Mouse (Mus musculus) limb, embryonic 14.5 days (tissue): ENCODE measurements around the gene Cherp. TPM values are rescaled to one million over a fixed set of nuclear protein-coding genes. Genes with fewer than 3 reads are reported as not detected.

Source experiments
- ATAC-seq: fragments of 200-750 bp; cut with Nextera tagmentation; 2 replicates; pipeline ENCODE4 v1.8.0; 2017; ENCODE audit warnings: low read depth, moderate number of reproducible peaks, moderate TSS enrichment; ENCODE audit not compliant: low FRiP score
- DNase-seq: peaks from one replicate; pipeline ENCODE4 v3.0.0-alpha.2; 2015; ENCODE audit warnings: low spot score
- H3K27ac ChIP-seq: fragments of 300-500 bp; sonication (generic); replicated peaks from 2 replicates; pipeline ENCODE4 v1.5.1; 2014; ENCODE audit warnings: low read depth, mild to moderate bottlenecking, low read length, moderate library complexity, mixed read lengths
- H3K27me3 ChIP-seq: fragments of 300-500 bp; sonication (generic); 2 replicates; pipeline ENCODE4 v1.6.1; 2014; ENCODE audit warnings: low read length, mixed read lengths; ENCODE audit not compliant: control insufficient read depth, insufficient read depth
- H3K36me3 ChIP-seq: fragments of 300-500 bp; sonication (generic); 2 replicates; pipeline ENCODE4 v1.6.1; 2014; ENCODE audit warnings: mild to moderate bottlenecking, low read length, moderate library complexity, mixed read lengths; ENCODE audit not compliant: control insufficient read depth, insufficient read depth
- H3K4me1 ChIP-seq: fragments of 300-500 bp; sonication (generic); 2 replicates; pipeline ENCODE4 v1.6.1; 2014; ENCODE audit warnings: antibody characterized with exemption, low read length, mixed read lengths; ENCODE audit not compliant: control insufficient read depth, insufficient read depth
- H3K4me2 ChIP-seq: fragments of 300-500 bp; sonication (generic); replicated peaks from 2 replicates; pipeline ENCODE4 v1.6.1; 2014; ENCODE audit warnings: low read depth, mild to moderate bottlenecking, low read length, moderate library complexity; ENCODE audit not compliant: severe bottlenecking
- H3K4me3 ChIP-seq: fragments of 300-500 bp; sonication (generic); replicated peaks from 2 replicates; pipeline ENCODE4 v1.5.1; 2014; ENCODE audit warnings: low read length
- H3K9ac ChIP-seq: fragments of 300-500 bp; sonication (generic); 2 replicates; pipeline ENCODE4 v1.6.1; 2014; ENCODE audit warnings: mild to moderate bottlenecking, low read depth, low read length, moderate library complexity; ENCODE audit not compliant: severe bottlenecking
- H3K9me3 ChIP-seq: fragments of 300-500 bp; sonication (generic); 2 replicates; pipeline ENCODE4 v1.6.1; 2016; ENCODE audit warnings: low read length; ENCODE audit not compliant: control insufficient read depth
- POLR2A ChIP-seq: fragments of 200-500 bp; IDR thresholded peaks from 2 replicates; pipeline ENCODE4 v1.8.0; 2012; ENCODE audit warnings: inconsistent platforms, mild to moderate bottlenecking, moderate library complexity, borderline replicate concordance; ENCODE audit not compliant: insufficient read depth, insufficient read length; ENCODE audit errors: extremely low read depth
- whole genome bisulfite sequencing: fragments of 180-500 bp; shearing (Covaris S2); extraction: QIAGEN DNeasy Blood & Tissue Kit; methylation state at CpG from one replicate; pipeline ENCODE4 v1.1.7; 2014; 5-methylcytosine and 5-hydroxymethylcytosine counted together
- polyA plus RNA-seq, 2 experiments: library from polyadenylated mRNA; depleted of rRNA in 1 of 2; stranded (reverse) in 1 of 2; unstranded in 1 of 2; fragments of >200 nt; fragmentation: Nextera tagmentation in 1 of 2; extraction: Ambion mirVana in 1 of 2; gene quantifications; 2 replicates each; pipeline versions ENCODE4 v1.2.1 to v1.2.3; 2012 to 2014

Cherp gene
- polyA plus RNA-seq (2012; rRNA removed) (110 and 137 TPM in 2 replicates), polyA plus RNA-seq (2014; fragmentation: Nextera tagmentation; extraction: Ambion mirVana) (58.9 and 62.7 TPM in 2 replicates)

DNA sequence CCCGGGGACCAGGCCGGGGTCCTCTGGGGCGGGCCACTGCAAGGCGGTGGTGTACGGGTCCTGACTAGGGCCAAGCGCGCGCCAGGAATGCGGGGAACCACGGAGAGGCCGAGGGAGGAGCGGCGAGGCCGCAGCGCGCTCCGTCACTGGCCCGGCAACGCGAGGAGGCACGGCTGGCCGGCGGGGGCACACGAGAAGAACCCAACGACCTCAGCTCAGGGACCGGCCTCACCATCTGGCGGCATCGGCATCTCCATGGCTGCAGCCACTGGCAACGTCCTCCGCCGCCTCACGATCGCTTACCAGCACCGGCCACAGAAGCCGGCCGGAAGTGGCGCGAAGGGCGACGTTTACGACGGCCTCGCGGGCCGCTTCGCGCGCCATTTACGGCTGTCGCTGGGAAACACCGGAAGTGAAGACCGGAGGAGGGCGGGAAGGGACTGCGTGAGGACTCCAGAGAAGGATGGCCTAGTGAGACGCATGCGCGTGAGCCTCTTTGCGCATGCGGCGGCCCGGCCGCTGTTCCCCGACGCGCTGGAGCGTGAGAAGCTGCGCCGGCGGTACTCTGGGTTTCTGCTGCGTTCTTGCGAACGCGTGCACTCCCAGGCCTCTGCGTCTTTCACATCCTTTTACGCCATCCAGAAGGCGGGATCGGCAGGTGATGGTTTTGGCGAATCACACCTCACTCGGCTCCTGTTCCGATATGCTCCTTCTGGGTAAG is at the start of gene Cherp:
TSS of gene Cherp (minus strand) at position 401 of the 721 bp plus-strand sequence.
- DNase-seq (peak; percentile 98), ATAC-seq (peak; percentile 96)
- TF ChIP-seq POLR2A, result peak; percentile 66; the same call in 1 of the 2 replicates
- H3K27ac ChIP-seq, result peak within 1 kb of the TSS; percentile 78
- peaks cover 34% of the 10 kb centered on the region for H3K36me3 ChIP-seq
- no peaks in the 10 kb centered on the region for H3K27me3 ChIP-seq
- H3K9ac ChIP-seq, result peak within 1 kb of the TSS; percentile 80
- H3K9me3 ChIP-seq, result peaks cover 3% of the 10 kb centered on the region; the same call in 1 of the 2 replicates
- under 1% methylated on average over 76 of the region's 80 CpGs for WGBS
- H3K4me2 ChIP-seq, result peak within 1 kb of the TSS; percentile 93
- peak within 1 kb of the TSS; percentile 89 for H3K4me3 ChIP-seq
- peaks cover 11% of the 10 kb centered on the region for H3K4me1 ChIP-seq

- Histone ChIP-seq H3K27ac (no peak overlapping the region), H3K36me3 (peaks cover 6% of the 10 kb centered on the region; the same call in 1 of the 2 replicates), H3K4me2 (no peak overlapping the region), H3K4me3 (no peak overlapping the region), H3K9me3 (no peaks in the 10 kb centered on the region), H3K9ac (no peak overlapping the region), H3K27me3 (no peaks in the 10 kb centered on the region), H3K4me1 (no peaks in the 10 kb centered on the region)
- TF ChIP-seq POLR2A, result no peak
- DNase-seq (no peak), ATAC-seq (no peak)
Measured at GRCm38 (mm10) chr8:72521888-72522287, 46.9 kb upstream of the Cherp start.

DNA sequence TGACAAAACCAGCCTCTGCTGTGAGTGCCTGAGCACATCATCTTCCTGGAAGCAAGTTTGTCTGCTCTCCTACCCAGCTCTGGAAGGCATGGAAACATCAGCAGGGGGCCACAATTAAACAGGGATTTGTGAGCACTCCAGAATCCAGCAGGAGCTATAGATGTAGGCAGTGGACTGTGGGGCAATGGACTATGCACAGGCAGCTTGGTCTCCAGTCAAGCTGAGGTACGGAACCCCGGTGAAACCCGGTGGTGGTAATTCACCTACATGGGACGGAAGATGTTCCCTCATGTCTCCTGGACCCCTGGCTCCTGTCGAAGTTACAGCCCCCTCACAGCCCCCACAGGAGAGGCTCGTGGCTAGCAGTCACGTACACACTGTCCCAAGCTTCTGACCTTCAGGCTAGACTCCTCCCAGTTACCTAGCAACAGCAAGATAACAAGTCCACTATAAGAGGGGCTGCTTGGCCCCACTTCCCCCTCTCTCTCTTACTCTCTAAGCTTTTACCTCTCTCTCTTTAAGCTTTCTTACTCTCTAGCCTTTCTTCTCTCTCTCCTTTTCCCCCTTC is 42.5 kb upstream of the Cherp start:
- ATAC-seq, result no peak
- H3K27me3 ChIP-seq, result no peaks in the 10 kb centered on the region
- no peak for TF ChIP-seq POLR2A
- no peaks in the 10 kb centered on the region for H3K4me1 ChIP-seq
- no peak overlapping the region for H3K9ac ChIP-seq
- 76% methylated on average over 7 of the region's 7 CpGs for WGBS
- no peak overlapping the region for H3K27ac ChIP-seq
- H3K4me2 ChIP-seq, result no peak overlapping the region
- no peaks in the 10 kb centered on the region for H3K9me3 ChIP-seq
- H3K36me3 ChIP-seq, result peaks cover 6% of the 10 kb centered on the region; the same call in 1 of the 2 replicates
- DNase-seq, result no peak
- H3K4me3 ChIP-seq, result no peak overlapping the region

DNA sequence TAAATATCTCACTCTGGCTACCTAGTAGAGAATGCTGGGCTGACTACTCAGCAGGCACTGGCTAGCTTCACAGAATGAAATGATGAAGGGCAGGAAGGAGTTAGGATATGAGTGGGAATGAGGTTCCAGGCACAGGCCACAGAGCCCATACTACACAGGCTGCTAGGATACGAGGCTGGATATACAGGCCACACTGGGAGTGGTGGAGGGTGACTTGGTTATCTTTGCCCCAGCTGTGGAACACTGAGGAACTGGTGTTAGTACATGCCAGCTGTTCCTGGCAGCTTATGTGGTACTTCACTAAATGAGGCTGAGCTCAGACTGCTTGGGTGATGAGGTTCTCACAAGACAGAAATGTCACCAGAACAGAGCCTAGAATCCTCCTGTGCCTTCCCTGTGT is 38.1 kb upstream of the Cherp start:
- no peaks in the 10 kb centered on the region for H3K36me3 ChIP-seq
- no peaks in the 10 kb centered on the region for H3K9me3 ChIP-seq
- no peak overlapping the region for H3K9ac ChIP-seq
- no peak overlapping the region for H3K27ac ChIP-seq
- 92% methylated on average over 1 of the region's 1 CpGs for WGBS
- H3K4me1 ChIP-seq, result no peaks in the 10 kb centered on the region
- no peak overlapping the region for H3K4me2 ChIP-seq
- H3K27me3 ChIP-seq, result no peaks in the 10 kb centered on the region
- ATAC-seq (no peak), DNase-seq (no peak)
- no peak overlapping the region for H3K4me3 ChIP-seq
- TF ChIP-seq POLR2A, result no peak

DNA sequence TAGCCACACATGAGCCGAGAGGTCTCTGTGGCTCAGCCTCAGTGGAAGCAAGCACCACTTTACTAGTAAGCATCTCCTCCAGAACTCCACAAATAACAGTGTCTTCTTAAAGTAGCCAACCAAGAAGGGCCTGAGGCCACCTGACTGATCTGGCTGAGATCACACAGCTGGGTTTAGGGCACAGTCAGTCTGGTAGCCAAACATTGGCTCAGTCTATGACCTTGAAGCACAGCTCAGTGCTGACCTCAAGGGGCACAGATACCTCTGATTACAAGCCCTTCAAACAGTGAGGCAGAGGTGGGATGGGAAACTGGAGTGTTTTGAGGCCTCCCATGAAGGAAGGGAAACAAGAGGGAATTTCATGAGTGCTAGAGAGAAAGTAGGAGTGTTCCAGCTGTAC is 37.6 kb upstream of the Cherp start:
- no peaks in the 10 kb centered on the region for H3K4me1 ChIP-seq
- TF ChIP-seq POLR2A, result no peak
- ATAC-seq (no peak), DNase-seq (no peak)
- no peak overlapping the region for H3K9ac ChIP-seq
- H3K36me3 ChIP-seq, result no peaks in the 10 kb centered on the region
- 78% methylated on average over 1 of the region's 1 CpGs for WGBS
- no peaks in the 10 kb centered on the region for H3K9me3 ChIP-seq
- no peak overlapping the region for H3K4me3 ChIP-seq
- no peak overlapping the region for H3K27ac ChIP-seq
- H3K27me3 ChIP-seq, result no peaks in the 10 kb centered on the region
- no peak overlapping the region for H3K4me2 ChIP-seq
